In genomic region chr14:104467966-104468622, GRCm38 (mm10) we compare ENCODE assay signal across 8 mouse cellular contexts. TPM values are rescaled to one million over a fixed set of nuclear protein-coding genes. Genes with fewer than 3 reads are reported as not detected.
DNase-seq lines count a peak whose midpoint lies in the region; ATAC-seq and TF ChIP-seq lines count a peak whose summit lies in the region.

TSS of gene Pou4f1 (minus strand) at chr14:104467999.

- WGBS in forebrain, embryonic 10.5 days = under 1% methylated on average over 59 of the region's 62 CpGs
- under 1% methylated on average over 62 of the region's 62 CpGs for WGBS in hindbrain, embryonic 13.5 days
- WGBS in liver, embryonic 13.5 days (ENCODE audit: insufficient replicate concordance) = 2% methylated on average over 62 of the region's 62 CpGs

- H3K9ac ChIP-seq in hindbrain, embryonic 13.5 days = peak within 1 kb of the TSS; percentile 78
- H3K9ac ChIP-seq in liver, embryonic 13.5 days = no peak within 1 kb of the TSS

- no peaks in the 10 kb centered on the region for H3K9me3 ChIP-seq in forebrain, embryonic 10.5 days
- H3K9me3 ChIP-seq in hindbrain, embryonic 13.5 days = no peaks in the 10 kb centered on the region
- H3K9me3 ChIP-seq in liver, embryonic 13.5 days (replicated peaks) = no peaks in the 10 kb centered on the region

- in situ Hi-C loops in Patski (cut with MboI; ENCODE audit: low pct_unique_long_range_greater_than_20kb) = no loop called here

- peak; percentile 41 to 77 for DNase-seq in adrenal gland, adult (ENCODE audit: inconsistent age in 2 of 2, low spot score in 1 of 2)
- no peak for DNase-seq in adrenal gland, adult 8-10 months
- peak; percentile 17 for DNase-seq in Patski (ENCODE audit: low read depth, low spot score)
- DNase-seq in forebrain, embryonic 10.5 days (ENCODE audit: extremely low spot score, low spot score) = peak; percentile 78
- peak; percentile 12 for DNase-seq in liver, embryonic 13.5 days
- peak; percentile 85 for DNase-seq in neural tube, embryonic 10.5 days (ENCODE audit: extremely low spot score, low spot score)
- DNase-seq in layer of hippocampus, adult 11-12 months (ENCODE audit: low spot score) = no peak

- peak; percentile 96 for ATAC-seq in Patski
- peak; percentile 93 for ATAC-seq in hindbrain, embryonic 13.5 days (ENCODE audit: low FRiP score)
- peak; percentile 85 for ATAC-seq in liver, embryonic 13.5 days (ENCODE audit: low read depth)

- H3K4me3 ChIP-seq in forebrain, embryonic 10.5 days = peak within 1 kb of the TSS; percentile 64
- peak within 1 kb of the TSS; percentile 62 for H3K4me3 ChIP-seq in hindbrain, embryonic 13.5 days
- peak within 1 kb of the TSS; percentile 57 for H3K4me3 ChIP-seq in liver, embryonic 13.5 days (replicated peaks)

- peaks cover 42% of the 10 kb centered on the region for H3K4me1 ChIP-seq in forebrain, embryonic 10.5 days
- H3K4me1 ChIP-seq in hindbrain, embryonic 13.5 days (replicated peaks) = peaks cover 44% of the 10 kb centered on the region
- peaks cover 18% of the 10 kb centered on the region for H3K4me1 ChIP-seq in liver, embryonic 13.5 days (replicated peaks)

- TF ChIP-seq CTCF in Patski (IDR thresholded peaks at IDR 0.05) = no peak

- H3K27ac ChIP-seq in forebrain, embryonic 10.5 days = peak within 1 kb of the TSS; percentile 65
- H3K27ac ChIP-seq in hindbrain, embryonic 13.5 days = peak within 1 kb of the TSS; percentile 89
- no peak within 1 kb of the TSS for H3K27ac ChIP-seq in liver, embryonic 13.5 days

- H3K4me2 ChIP-seq in hindbrain, embryonic 13.5 days = peak within 1 kb of the TSS; percentile 77
- peak within 1 kb of the TSS; percentile 67 for H3K4me2 ChIP-seq in liver, embryonic 13.5 days

- POLR2A ChIA-PET in Patski (lab: Charles Lee) = no interaction called here

- peaks cover 8% of the 10 kb centered on the region for H3K27me3 ChIP-seq in Patski
- H3K27me3 ChIP-seq in forebrain, embryonic 10.5 days (ENCODE audit: poor library complexity, severe bottlenecking) = peaks cover 100% of the 10 kb centered on the region
- H3K27me3 ChIP-seq in hindbrain, embryonic 13.5 days = peaks cover 91% of the 10 kb centered on the region
- peaks cover 98% of the 10 kb centered on the region for H3K27me3 ChIP-seq in liver, embryonic 13.5 days

- H3K36me3 ChIP-seq in forebrain, embryonic 10.5 days (replicated peaks) = no peaks in the 10 kb centered on the region
- no peaks in the 10 kb centered on the region for H3K36me3 ChIP-seq in hindbrain, embryonic 13.5 days
- H3K36me3 ChIP-seq in liver, embryonic 13.5 days = no peaks in the 10 kb centered on the region

- CTCF ChIA-PET in Patski (lab: Charles Lee) = interaction anchor here (1.3 kb wide), 1 partner anchor 15 kb away, joined by 3 read pairs; no protein-coding TSS in a partner anchor

RNA-seq across cellular contexts. Expression of gene Pou4f1, which starts in this region (rescaled TPM):
- total RNA-seq in adrenal gland, adult 8-10 months (2022) = 1 to 10 TPM in 1 of 4 experiments, under 1 TPM in 3; 0.13 to 1.0 (median 0.51) TPM
- 1.4 TPM for polyA plus RNA-seq in Patski (2021)
- 1.5 and 1.6 TPM in 2 replicates for polyA plus RNA-seq in forebrain, embryonic 10.5 days (2016; fragmentation: Nextera tagmentation; extraction: Ambion mirVana)
- 83.5 and 84.1 TPM in 2 replicates for polyA plus RNA-seq in hindbrain, embryonic 13.5 days (2015; fragmentation: Nextera tagmentation; extraction: Ambion mirVana)
- 0.07 and 0.14 TPM in 2 replicates for polyA plus RNA-seq in liver, embryonic 13.5 days (2015; fragmentation: Nextera tagmentation; extraction: Ambion mirVana)

Comparison
In these comparisons a context has a peak if more than half of its experiments do, and no peak if none do; other contexts are left out.
1. RNA of gene Pou4f1 (polyA plus RNA-seq): 83.5 to 84.1 TPM in hindbrain, embryonic 13.5 days; 1.5 to 1.6 TPM in forebrain, embryonic 10.5 days, 1.4 TPM in Patski (single experiment) and 0.07 to 0.14 TPM in liver, embryonic 13.5 days; every median in the first group is over 10 times any median in the second.
2. DNase-seq: peak in adrenal gland, adult (2 of 2), Patski (single experiment), forebrain, embryonic 10.5 days (single experiment) and neural tube, embryonic 10.5 days (single experiment); none in adrenal gland, adult 8-10 months (single experiment) and layer of hippocampus, adult 11-12 months (single experiment).
3. Peak in DNase-seq, ATAC-seq, H3K4me3 ChIP-seq and H3K4me2 ChIP-seq in liver, embryonic 13.5 days; RNA of the gene not detected or under 1 TPM.
4. Peak in every context shown above with its lines, with median percentiles within 50 percentile points of each other: ATAC-seq and H3K4me3 ChIP-seq.